Mouse (Mus musculus) heart, embryonic 10.5 days (tissue): ENCODE results near the gene Fbxl3. TPM values are rescaled to one million over a fixed set of nuclear protein-coding genes. Genes with fewer than 3 reads are reported as not detected.

Source experiments
- DNase-seq: peaks from one replicate; pipeline ENCODE4 v3.0.0-alpha.2; 2017; ENCODE audit warnings: low spot score
- H3K27ac ChIP-seq: fragments of 300-500 bp; sonication (generic); 2 replicates; pipeline ENCODE4 v1.5.1; 2016; ENCODE audit warnings: mild to moderate bottlenecking
- H3K27me3 ChIP-seq: fragments of 300-500 bp; sonication (generic); 2 replicates; pipeline ENCODE4 v1.6.1; 2016; ENCODE audit warnings: mild to moderate bottlenecking; ENCODE audit not compliant: poor library complexity, insufficient read depth, severe bottlenecking
- H3K36me3 ChIP-seq: fragments of 300-500 bp; sonication (generic); 2 replicates; pipeline ENCODE4 v1.6.1; 2016; ENCODE audit warnings: mild to moderate bottlenecking, moderate library complexity
- H3K4me1 ChIP-seq: fragments of 300-500 bp; sonication (generic); 2 replicates; pipeline ENCODE4 v1.6.1; 2016; ENCODE audit warnings: mild to moderate bottlenecking
- H3K4me3 ChIP-seq: fragments of 300-500 bp; sonication (generic); 2 replicates; pipeline ENCODE4 v1.5.1; 2016; ENCODE audit warnings: mild to moderate bottlenecking, moderate library complexity
- H3K9me3 ChIP-seq: fragments of 300-500 bp; sonication (generic); 2 replicates; pipeline ENCODE4 v1.6.1; 2016; ENCODE audit warnings: mild to moderate bottlenecking, moderate library complexity
- WGBS: fragments of 180-500 bp; shearing (Covaris S2); methylation state at CpG from one replicate; pipeline ENCODE4 v1.1.7; 2016; 5-methylcytosine and 5-hydroxymethylcytosine counted together
- polyA plus RNA-seq: library from polyadenylated mRNA; unstranded; fragments of >200 nt; fragmentation: Nextera tagmentation; extraction: Ambion mirVana; gene quantifications from 2 replicates; pipeline ENCODE4 v1.2.1, GENCODE M21; 2016

Fbxl3 gene
- polyA plus RNA-seq, 1 experiment from 2014 or later = 18.4 TPM

DNA sequence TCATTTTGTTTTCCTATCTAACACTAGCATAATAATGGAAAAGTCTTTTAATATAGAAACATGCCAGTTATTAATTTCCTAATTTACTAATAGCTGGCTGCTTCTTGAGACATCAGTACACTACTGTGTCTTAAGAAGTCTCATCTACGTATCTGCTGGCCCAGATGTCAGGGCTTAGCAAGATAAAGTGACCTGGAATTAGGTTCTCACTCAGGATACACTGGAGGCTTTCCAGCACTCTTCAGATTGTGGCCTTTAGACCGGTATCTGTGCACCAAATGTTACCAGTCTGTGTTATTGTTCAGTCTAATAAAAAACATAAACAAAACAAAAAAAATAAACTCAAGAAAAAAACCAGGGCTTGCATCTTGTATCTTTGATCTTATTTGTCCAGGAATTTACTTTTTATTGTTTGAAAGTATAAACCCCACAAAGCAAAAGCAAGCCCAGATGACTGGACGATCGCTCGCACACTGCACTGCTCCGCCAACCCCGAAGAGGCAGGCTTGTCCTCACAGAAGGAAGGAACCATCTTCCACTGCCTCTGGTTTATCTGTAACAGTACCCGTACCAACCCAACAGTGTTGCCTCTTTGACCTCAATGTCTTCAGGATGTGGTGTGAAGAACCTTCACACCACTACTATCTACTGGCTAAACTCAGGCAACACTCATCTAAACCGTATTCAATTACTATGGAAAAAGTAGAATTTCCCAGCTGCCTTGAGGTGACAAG is 21.9 kb downstream of the Fbxl3 start:
- H3K36me3 ChIP-seq = peaks cover 54% of the 10 kb centered on the region

DNA sequence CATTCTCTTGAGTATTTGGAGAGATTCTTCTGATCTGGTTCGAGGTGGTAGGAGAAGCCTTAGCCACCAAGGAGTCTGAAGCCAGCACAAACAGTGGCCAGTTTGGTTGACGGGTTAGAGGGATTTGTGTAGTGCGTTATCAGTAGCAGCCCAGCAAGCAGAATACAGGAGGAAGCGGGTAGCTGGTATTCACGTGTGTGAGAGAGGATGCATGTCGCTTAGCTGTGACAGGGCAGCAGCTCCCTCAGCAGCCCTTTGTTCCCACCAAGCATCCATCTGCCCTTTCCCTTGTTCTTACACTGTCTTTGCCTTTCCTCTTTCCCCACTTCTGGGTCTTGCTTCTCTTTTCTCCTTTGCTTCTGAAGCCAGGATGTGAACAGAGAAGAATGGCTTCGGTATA is 24.2 kb downstream of the Fbxl3 start:
- Histone ChIP-seq H3K4me1 (peaks cover 5% of the 10 kb centered on the region; the same call in 1 of the 2 replicates), H3K4me3 (no peak overlapping the region), H3K27ac (no peak overlapping the region), H3K27me3 (no peaks in the 10 kb centered on the region), H3K36me3 (peaks cover 61% of the 10 kb centered on the region), H3K9me3 (no peaks in the 10 kb centered on the region)
- 82% methylated on average over 7 of the region's 7 CpGs for WGBS
- no peak for DNase-seq

More for the DNA sequence above, 21.9 kb downstream of the Fbxl3 start:
- no peak for DNase-seq
- H3K27me3 ChIP-seq = no peaks in the 10 kb centered on the region
- H3K9me3 ChIP-seq = no peaks in the 10 kb centered on the region
- no peak overlapping the region for H3K4me3 ChIP-seq
- H3K27ac ChIP-seq = no peak overlapping the region
- 88% methylated on average over 9 of the region's 9 CpGs for WGBS
- no peaks in the 10 kb centered on the region for H3K4me1 ChIP-seq

- Histone ChIP-seq H3K27ac (no peak overlapping the region), H3K27me3 (no peaks in the 10 kb centered on the region), H3K9me3 (no peaks in the 10 kb centered on the region), H3K4me3 (no peak overlapping the region), H3K4me1 (peaks cover 8% of the 10 kb centered on the region; the same call in 1 of the 2 replicates), H3K36me3 (peaks cover 55% of the 10 kb centered on the region)
- no peak for DNase-seq
- WGBS = 94% methylated on average over 8 of the region's 8 CpGs
Measured at GRCm38 (mm10) chr14:103073825-103074224, 25.5 kb downstream of the Fbxl3 start.

- H3K27ac ChIP-seq = no peak overlapping the region
- H3K36me3 ChIP-seq = peaks cover 51% of the 10 kb centered on the region
- peaks cover 8% of the 10 kb centered on the region; the same call in 1 of the 2 replicates for H3K4me1 ChIP-seq
- DNase-seq = no peak
- no peak overlapping the region for H3K4me3 ChIP-seq
- WGBS = 89% methylated on average over 4 of the region's 4 CpGs
- no peaks in the 10 kb centered on the region for H3K9me3 ChIP-seq
- no peaks in the 10 kb centered on the region for H3K27me3 ChIP-seq
Measured at GRCm38 (mm10) chr14:103072731-103073130, 26.6 kb downstream of the Fbxl3 start.

GRCm38 (mm10) chr14:103071471-103071870 is 27.9 kb downstream of the Fbxl3 start:
- H3K36me3 ChIP-seq = peaks cover 42% of the 10 kb centered on the region
- DNase-seq = no peak
- peaks cover 8% of the 10 kb centered on the region; the same call in 1 of the 2 replicates for H3K4me1 ChIP-seq
- H3K27me3 ChIP-seq = no peaks in the 10 kb centered on the region
- H3K4me3 ChIP-seq = no peak overlapping the region
- no peaks in the 10 kb centered on the region for H3K9me3 ChIP-seq
- 88% methylated on average over 12 of the region's 12 CpGs for WGBS
- H3K27ac ChIP-seq = no peak overlapping the region

DNA sequence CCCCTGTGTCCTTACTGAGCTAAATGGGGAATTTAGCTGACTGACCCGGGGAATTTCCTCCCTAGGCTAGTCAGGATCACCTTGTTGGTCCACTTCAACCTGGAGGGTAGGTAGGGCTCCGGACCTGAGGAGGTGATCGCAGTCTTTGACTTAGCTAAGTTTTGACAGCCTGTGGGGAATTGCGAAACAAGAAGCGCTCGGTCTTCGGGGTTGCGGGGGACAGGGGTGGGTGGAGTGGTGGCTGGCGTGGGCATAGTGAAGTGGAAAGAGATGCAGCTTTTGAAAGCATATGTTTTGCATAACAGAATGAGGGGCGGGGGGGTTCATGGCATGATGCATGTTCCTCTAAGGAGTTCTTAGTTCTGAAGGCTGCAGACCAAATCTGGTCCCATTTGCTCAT is 28.6 kb downstream of the Fbxl3 start:
- H3K27ac ChIP-seq = peak overlapping the region; percentile 94
- peak overlapping the region; percentile 79 for H3K4me3 ChIP-seq
- no peaks in the 10 kb centered on the region for H3K9me3 ChIP-seq
- H3K36me3 ChIP-seq = peaks cover 37% of the 10 kb centered on the region
- H3K27me3 ChIP-seq = no peaks in the 10 kb centered on the region
- peaks cover 8% of the 10 kb centered on the region; the same call in 1 of the 2 replicates for H3K4me1 ChIP-seq
- 5% methylated on average over 10 of the region's 10 CpGs for WGBS
- DNase-seq = no peak

- H3K9me3 ChIP-seq = no peaks in the 10 kb centered on the region
- H3K36me3 ChIP-seq = peaks cover 33% of the 10 kb centered on the region
- peak; percentile 96 for DNase-seq
- under 1% methylated on average over 65 of the region's 65 CpGs for WGBS
- H3K27ac ChIP-seq = peak within 1 kb of the TSS; percentile 94
- H3K27me3 ChIP-seq = no peaks in the 10 kb centered on the region
- peaks cover 12% of the 10 kb centered on the region for H3K4me1 ChIP-seq
- peak within 1 kb of the TSS; percentile 79 for H3K4me3 ChIP-seq
Measured at GRCm38 (mm10) chr14:103069864-103070611, 29.3 kb downstream of the Fbxl3 start, which contains the start of gene Cln5. Gene Cln5, plus strand, starts transcription at chr14:103070216.

GRCm38 (mm10) chr14:103069465-103069863 is 29.9 kb downstream of the Fbxl3 start:
- H3K4me3 ChIP-seq = peak overlapping the region; percentile 79
- H3K36me3 ChIP-seq = peaks cover 27% of the 10 kb centered on the region
- DNase-seq = no peak
- H3K27me3 ChIP-seq = no peaks in the 10 kb centered on the region
- peaks cover 12% of the 10 kb centered on the region for H3K4me1 ChIP-seq
- peak overlapping the region; percentile 94 for H3K27ac ChIP-seq
- 21% methylated on average over 12 of the region's 12 CpGs for whole genome bisulfite sequencing
- no peaks in the 10 kb centered on the region for H3K9me3 ChIP-seq

DNA sequence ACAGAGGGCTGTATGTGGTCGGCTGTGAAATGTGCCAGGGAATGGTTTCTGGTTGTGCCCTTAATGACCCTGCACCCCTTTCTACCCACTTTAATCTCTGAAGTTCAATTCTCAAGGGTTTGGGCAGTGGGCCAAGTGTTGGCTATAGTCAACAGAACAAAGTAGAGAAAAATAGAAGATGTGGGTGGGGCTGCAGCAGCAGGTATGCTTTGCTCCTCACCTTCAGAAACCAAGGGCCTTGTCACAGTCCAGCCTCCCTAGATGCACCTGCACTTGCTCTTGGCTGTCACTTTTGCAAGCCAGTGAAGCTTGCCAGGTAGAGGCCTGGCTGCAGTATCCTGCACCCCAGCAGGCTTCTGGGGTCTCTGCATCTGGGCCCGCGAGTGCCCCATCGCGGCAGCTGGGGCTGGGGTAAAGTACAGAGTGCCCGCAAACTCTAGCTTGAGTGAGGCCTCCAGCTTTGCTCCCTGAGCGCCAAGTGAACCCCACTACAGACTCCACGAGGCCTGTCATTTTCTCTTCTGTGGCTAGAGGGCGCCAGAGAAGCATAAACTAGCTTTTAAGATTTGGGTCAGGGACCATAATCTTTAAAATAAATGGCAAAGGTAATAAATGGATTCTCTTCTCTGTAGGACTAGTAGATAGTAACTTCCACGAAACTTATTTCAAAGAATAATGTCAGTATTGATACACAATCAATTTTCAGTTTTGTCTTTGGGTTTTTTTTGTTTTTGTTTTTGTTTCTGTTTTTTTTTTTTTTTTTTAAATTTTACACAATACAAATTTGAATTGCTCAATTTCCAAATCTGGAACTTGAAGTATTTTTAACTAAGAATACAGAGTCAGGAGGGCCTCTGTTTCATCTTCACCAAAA is 33.8 kb downstream of the Fbxl3 start:
- DNase-seq = no peak
- no peaks in the 10 kb centered on the region for H3K27me3 ChIP-seq
- H3K36me3 ChIP-seq = no peaks in the 10 kb centered on the region
- no peak overlapping the region for H3K27ac ChIP-seq
- WGBS = 13% methylated on average over 10 of the region's 10 CpGs
- H3K9me3 ChIP-seq = no peaks in the 10 kb centered on the region
- H3K4me3 ChIP-seq = no peak overlapping the region
- peaks cover 7% of the 10 kb centered on the region for H3K4me1 ChIP-seq

- no peaks in the 10 kb centered on the region for H3K4me1 ChIP-seq
- no peaks in the 10 kb centered on the region for H3K9me3 ChIP-seq
- 84% methylated on average over 10 of the region's 10 CpGs for WGBS
Measured at GRCm38 (mm10) chr14:103059495-103059894, 39.9 kb downstream of the Fbxl3 start.

GRCm38 (mm10) chr14:103058998-103059397 is 40.4 kb downstream of the Fbxl3 start:
- WGBS = 43% methylated on average over 1 of the region's 1 CpGs

More at GRCm38 (mm10) chr14:103059495-103059894, 39.9 kb downstream of the Fbxl3 start:
- no peak overlapping the region for H3K27ac ChIP-seq
- H3K36me3 ChIP-seq = no peaks in the 10 kb centered on the region
- no peaks in the 10 kb centered on the region for H3K27me3 ChIP-seq
- no peak for DNase-seq
- no peak overlapping the region for H3K4me3 ChIP-seq

GRCm38 (mm10) chr14:103056601-103057000 is 42.8 kb downstream of the Fbxl3 start:
- Histone ChIP-seq H3K4me3 (no peak overlapping the region), H3K27me3 (no peaks in the 10 kb centered on the region), H3K9me3 (no peaks in the 10 kb centered on the region), H3K36me3 (no peaks in the 10 kb centered on the region), H3K27ac (no peak overlapping the region), H3K4me1 (no peaks in the 10 kb centered on the region)
- no peak for DNase-seq
- whole genome bisulfite sequencing = 89% methylated on average over 7 of the region's 7 CpGs

More at GRCm38 (mm10) chr14:103058998-103059397, 40.4 kb downstream of the Fbxl3 start:
- no peaks in the 10 kb centered on the region for H3K9me3 ChIP-seq
- no peaks in the 10 kb centered on the region for H3K36me3 ChIP-seq
- H3K27ac ChIP-seq = no peak overlapping the region
- DNase-seq = no peak
- H3K4me1 ChIP-seq = no peaks in the 10 kb centered on the region
- no peaks in the 10 kb centered on the region for H3K27me3 ChIP-seq
- H3K4me3 ChIP-seq = no peak overlapping the region
